Mouse (Mus musculus): Measurements from ENCODE around the gene Fcna. TPM values are rescaled to one million over a fixed set of nuclear protein-coding genes. Genes with fewer than 3 reads are reported as not detected.

Gene Fcna
- polyA plus RNA-seq, 1 experiment: 0.14 TPM

- no peaks in the 10 kb centered on the region for H3K79me2 ChIP-seq (ENCODE audit: control insufficient read depth, insufficient read depth)
- no peaks in the 10 kb centered on the region for H3K79me3 ChIP-seq (ENCODE audit: low read depth)
- peaks cover 30% of the 10 kb centered on the region for H3K36me3 ChIP-seq (ENCODE audit: control insufficient read depth, insufficient read depth)
- no peaks in the 10 kb centered on the region for H3K27me3 ChIP-seq (ENCODE audit: control insufficient read depth, insufficient read depth, insufficient read length)
- TF ChIP-seq MAX (IDR thresholded peaks at IDR 0.05) (no peak), CTCF (IDR thresholded peaks at IDR 0.05; ENCODE audit: control insufficient read depth, insufficient read depth, insufficient read length) (peak; percentile 62)
- no peak within 1 kb of the TSS for H3K4me3 ChIP-seq (ENCODE audit: insufficient read depth, poor library complexity, severe bottlenecking)
- H3ac ChIP-seq (ENCODE audit: control insufficient read depth, insufficient read length, low read depth): no peak within 1 kb of the TSS
Observed at GRCm38 (mm10) chr2:25581294-25581864, 46.5 kb downstream of the Fcna start, which contains the start of gene Ajm1. Gene Ajm1, minus strand, starts transcription at chr2:25581757.

DNA sequence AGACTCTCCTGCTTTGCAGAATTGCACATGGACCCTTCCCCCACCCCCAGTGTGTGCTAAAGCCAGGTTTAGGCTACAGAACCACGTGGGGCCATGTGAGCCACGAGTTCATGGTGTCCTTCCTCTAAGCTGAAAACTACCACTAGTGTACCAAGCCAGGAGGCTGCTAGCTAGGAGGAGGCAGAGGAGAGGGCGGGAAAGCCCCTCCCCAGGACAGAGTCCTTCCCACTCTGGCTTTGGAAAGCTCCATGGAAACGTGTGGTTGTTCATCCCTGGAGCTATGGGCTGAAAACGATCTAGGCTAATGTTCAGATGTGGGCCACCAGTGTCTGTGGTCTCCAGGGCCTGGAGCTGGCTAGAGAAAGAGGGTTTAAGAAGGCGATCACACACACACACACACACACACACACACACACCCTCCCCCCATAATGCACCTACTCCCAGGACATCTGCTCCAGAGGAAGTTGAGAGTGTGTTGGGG is 47.2 kb downstream of the Fcna start:
- no peak overlapping the region for H3K4me3 ChIP-seq (ENCODE audit: insufficient read depth, poor library complexity, severe bottlenecking)

DNA sequence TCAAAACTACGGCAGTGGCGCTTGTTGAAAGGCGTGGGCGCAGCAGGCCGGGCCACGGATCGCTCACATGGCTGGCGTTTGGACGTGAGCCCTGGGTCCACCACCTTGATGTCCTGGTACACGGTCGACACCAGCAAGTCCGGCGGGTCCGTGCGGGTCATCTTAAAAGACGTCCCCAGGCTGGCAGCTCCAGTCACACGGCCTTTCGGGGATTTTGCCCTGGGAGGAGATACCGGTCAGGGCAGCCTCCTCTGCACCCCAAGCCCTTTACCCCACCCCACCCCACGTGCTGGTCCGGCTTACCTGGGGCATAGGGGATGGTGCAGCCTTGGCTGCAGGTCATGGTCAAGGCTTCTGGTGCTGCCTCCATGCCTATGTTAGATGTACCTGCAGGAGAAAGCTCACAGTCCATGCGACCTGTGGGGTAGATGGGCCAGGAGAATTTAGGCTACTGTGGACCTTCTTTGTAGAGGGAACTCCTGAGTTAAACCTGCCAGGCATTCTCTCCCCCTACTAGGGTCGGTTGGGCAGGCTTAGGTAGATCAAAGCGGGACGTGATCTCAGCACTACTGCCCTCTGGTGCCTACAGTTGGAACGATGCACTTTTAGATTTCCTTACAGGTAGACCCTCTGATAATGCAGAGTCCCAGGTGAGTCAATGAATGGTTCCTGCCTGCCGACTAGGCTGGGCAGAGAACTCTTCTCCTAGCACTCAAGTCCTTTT is 47.9 kb downstream of the Fcna start:
- TF ChIP-seq MAX (IDR thresholded peaks at IDR 0.05): no peak
- TF ChIP-seq USF1 (IDR thresholded peaks at IDR 0.05; ENCODE audit: low read depth): no peak
- no peak for TF ChIP-seq FOSL1 (IDR thresholded peaks at IDR 0.05; ENCODE audit: insufficient read depth, low read length, poor library complexity, severe bottlenecking)
- no peak for TF ChIP-seq CTCF (IDR thresholded peaks at IDR 0.05; ENCODE audit: control insufficient read depth, insufficient read depth, insufficient read length)
- no peak for TF ChIP-seq MYOG (IDR thresholded peaks at IDR 0.05; ENCODE audit: control insufficient read depth, extremely low read depth, insufficient read length)
- TF ChIP-seq CEBPB (IDR thresholded peaks at IDR 0.05; ENCODE audit: low read depth): no peak
- no peak for TF ChIP-seq MYOD1 (IDR thresholded peaks at IDR 0.05; ENCODE audit: control insufficient read depth, insufficient read length, low read depth)
- H3K36me3 ChIP-seq (ENCODE audit: control insufficient read depth, insufficient read depth): peaks cover 18% of the 10 kb centered on the region
- H3K79me2 ChIP-seq (ENCODE audit: control insufficient read depth, insufficient read depth): no peaks in the 10 kb centered on the region
- no peaks in the 10 kb centered on the region for H3K79me3 ChIP-seq (ENCODE audit: low read depth)
- no peak overlapping the region for H3ac ChIP-seq (ENCODE audit: control insufficient read depth, insufficient read length, low read depth)
- no peaks in the 10 kb centered on the region for H3K27me3 ChIP-seq (ENCODE audit: control insufficient read depth, insufficient read depth, insufficient read length)
- no peak overlapping the region for H3K4me3 ChIP-seq (ENCODE audit: insufficient read depth, poor library complexity, severe bottlenecking)

More for the DNA sequence above, 47.2 kb downstream of the Fcna start:
- no peaks in the 10 kb centered on the region for H3K79me3 ChIP-seq (ENCODE audit: low read depth)
- no peak for TF ChIP-seq FOSL1 (IDR thresholded peaks at IDR 0.05; ENCODE audit: insufficient read depth, low read length, poor library complexity, severe bottlenecking)
- no peak for TF ChIP-seq USF1 (IDR thresholded peaks at IDR 0.05; ENCODE audit: low read depth)
- no peak for TF ChIP-seq MYOD1 (IDR thresholded peaks at IDR 0.05; ENCODE audit: control insufficient read depth, insufficient read length, low read depth)
- no peak for TF ChIP-seq MAX (IDR thresholded peaks at IDR 0.05)
- no peak for TF ChIP-seq MYOG (IDR thresholded peaks at IDR 0.05; ENCODE audit: control insufficient read depth, extremely low read depth, insufficient read length)
- no peak for TF ChIP-seq CEBPB (IDR thresholded peaks at IDR 0.05; ENCODE audit: low read depth)
- no peak for TF ChIP-seq CTCF (IDR thresholded peaks at IDR 0.05; ENCODE audit: control insufficient read depth, insufficient read depth, insufficient read length)
- H3K79me2 ChIP-seq (ENCODE audit: control insufficient read depth, insufficient read depth): no peaks in the 10 kb centered on the region
- H3K27me3 ChIP-seq (ENCODE audit: control insufficient read depth, insufficient read depth, insufficient read length): no peaks in the 10 kb centered on the region
- peaks cover 25% of the 10 kb centered on the region for H3K36me3 ChIP-seq (ENCODE audit: control insufficient read depth, insufficient read depth)
- no peak overlapping the region for H3ac ChIP-seq (ENCODE audit: control insufficient read depth, insufficient read length, low read depth)

- H3ac ChIP-seq (ENCODE audit: control insufficient read depth, insufficient read length, low read depth): no peak overlapping the region
- no peak overlapping the region for H3K4me3 ChIP-seq (ENCODE audit: insufficient read depth, poor library complexity, severe bottlenecking)
- TF ChIP-seq MYOD1 (IDR thresholded peaks at IDR 0.05; ENCODE audit: control insufficient read depth, insufficient read length, low read depth) (no peak), MAX (IDR thresholded peaks at IDR 0.05) (no peak), CEBPB (IDR thresholded peaks at IDR 0.05; ENCODE audit: low read depth) (no peak)
- peaks cover 11% of the 10 kb centered on the region for H3K36me3 ChIP-seq (ENCODE audit: control insufficient read depth, insufficient read depth)
- no peaks in the 10 kb centered on the region for H3K27me3 ChIP-seq (ENCODE audit: control insufficient read depth, insufficient read depth, insufficient read length)
- H3K79me3 ChIP-seq (ENCODE audit: low read depth): no peaks in the 10 kb centered on the region
- H3K79me2 ChIP-seq (ENCODE audit: control insufficient read depth, insufficient read depth): peaks cover 4% of the 10 kb centered on the region
Observed at GRCm38 (mm10) chr2:25578796-25579736, 48.8 kb downstream of the Fcna start.

- TF ChIP-seq CEBPB (IDR thresholded peaks at IDR 0.05; ENCODE audit: low read depth): no peak
- TF ChIP-seq FOSL1 (IDR thresholded peaks at IDR 0.05; ENCODE audit: insufficient read depth, low read length, poor library complexity, severe bottlenecking): no peak
- no peak for TF ChIP-seq MYOG (IDR thresholded peaks at IDR 0.05; ENCODE audit: control insufficient read depth, extremely low read depth, insufficient read length)
- no peak for TF ChIP-seq MYOD1 (IDR thresholded peaks at IDR 0.05; ENCODE audit: control insufficient read depth, insufficient read length, low read depth)
- no peaks in the 10 kb centered on the region for H3K27me3 ChIP-seq (ENCODE audit: control insufficient read depth, insufficient read depth, insufficient read length)
- peaks cover 5% of the 10 kb centered on the region for H3K36me3 ChIP-seq (ENCODE audit: control insufficient read depth, insufficient read depth)
- H3ac ChIP-seq (ENCODE audit: control insufficient read depth, insufficient read length, low read depth): no peak overlapping the region
- peaks cover 3% of the 10 kb centered on the region for H3K79me3 ChIP-seq (ENCODE audit: low read depth)
- H3K79me2 ChIP-seq (ENCODE audit: control insufficient read depth, insufficient read depth): peaks cover 13% of the 10 kb centered on the region
- H3K4me3 ChIP-seq (ENCODE audit: insufficient read depth, poor library complexity, severe bottlenecking): no peak overlapping the region
Observed at GRCm38 (mm10) chr2:25577951-25578795, 49.7 kb downstream of the Fcna start.
